Mouse (Mus musculus) megakaryocyte progenitor cell, adult 5-6 weeks (primary cell): ENCODE measurements around the gene Taar7e. TPM values are rescaled to one million over a fixed set of nuclear protein-coding genes. Genes with fewer than 3 reads are reported as not detected.
"Not testable (repeated sequence)": the region's sequence is repeated elsewhere in the genome, so short reads cannot be mapped to it uniquely, and the experiment has no call there.

Experiments
- ATAC-seq: replicated peaks from 2 replicates; pipeline ENCODE4 v1.8.0; 2016; ENCODE audit warnings: mild to moderate bottlenecking, moderate TSS enrichment, inconsistent platforms; ENCODE audit not compliant: poor library complexity
- total RNA-seq, 2 experiments: library from RNA; stranded (forward) in 1 of 2; stranded (reverse) in 1 of 2; fragments of 157-497, 149-512 nt in 1 of 2; fragments of 200-1000 nt in 1 of 2; gene quantifications; 2 replicates each; pipeline versions ENCODE4 v1.2.3 to v1.2.4; 2015 to 2017

Gene Taar7e
- total RNA-seq (2015) (not detected in 2 replicates), total RNA-seq (2017) (not detected in 2 replicates)

DNA sequence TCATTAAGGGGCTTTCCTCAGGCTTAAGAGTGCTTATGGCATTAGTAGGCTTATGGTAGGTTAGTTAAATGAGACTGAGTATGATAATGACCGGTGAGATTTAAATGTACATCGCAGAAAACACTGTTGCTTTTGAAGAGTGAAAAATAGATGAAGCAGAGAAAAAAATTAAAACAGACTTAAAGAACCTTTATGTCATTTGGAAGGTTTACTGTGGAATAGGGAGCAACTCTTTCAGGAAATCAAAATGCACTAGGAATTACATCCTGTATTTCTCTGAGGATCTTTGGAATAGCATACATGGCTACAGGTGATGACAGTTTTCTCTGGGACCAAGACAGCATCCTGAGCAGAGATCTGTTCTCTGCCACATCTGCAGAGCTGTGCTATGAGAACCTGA is at the start of gene Taar7e:
Gene Taar7e (plus strand): TSS at position 301 of the 400 bp plus-strand sequence.
- ATAC-seq = no peak

DNA sequence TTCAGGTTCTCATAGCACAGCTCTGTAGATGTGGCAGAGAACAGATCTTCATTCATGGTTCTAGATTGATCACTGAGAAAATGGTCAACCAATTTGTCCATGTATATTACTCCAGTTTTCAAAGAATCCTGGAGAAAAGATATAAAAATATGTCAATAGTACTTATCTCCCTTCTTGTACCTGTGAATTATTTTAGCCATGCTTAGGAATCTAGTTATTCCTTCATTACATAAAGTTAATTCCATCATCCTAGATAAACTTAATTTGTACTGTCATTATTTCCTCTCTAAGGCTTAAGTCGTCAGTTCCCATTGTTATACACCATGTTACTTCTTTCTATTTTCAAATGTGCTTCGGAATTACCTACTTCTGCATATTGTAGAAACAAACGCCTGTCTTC is 44.0 kb upstream of the Taar7e start, which contains the start of gene Taar7a:
Gene Taar7a (minus strand): TSS at position 101 of the 400 bp plus-strand sequence.
- ATAC-seq = no peak

DNA sequence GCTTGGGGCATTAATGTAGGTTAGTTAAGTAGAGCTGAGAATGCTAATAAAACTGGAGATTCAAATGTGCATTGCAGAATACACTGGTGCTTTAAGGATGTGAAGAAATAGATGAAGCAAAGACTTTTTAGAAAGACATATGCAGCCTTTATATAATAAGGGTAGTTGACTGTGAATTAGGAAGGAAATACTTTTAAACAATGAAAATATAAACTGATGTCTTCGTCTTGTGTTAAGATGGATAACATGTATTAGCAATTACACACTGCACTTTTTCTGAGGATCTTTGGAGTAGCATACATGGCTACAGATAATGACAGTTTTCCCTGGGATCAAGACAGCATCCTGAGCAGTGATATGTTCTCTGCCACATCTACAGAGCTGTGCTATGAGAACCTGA is 37.8 kb upstream of the Taar7e start, which contains the start of gene Taar7b:
Gene Taar7b (plus strand): TSS at position 301 of the 400 bp plus-strand sequence.
- ATAC-seq = no peak

DNA sequence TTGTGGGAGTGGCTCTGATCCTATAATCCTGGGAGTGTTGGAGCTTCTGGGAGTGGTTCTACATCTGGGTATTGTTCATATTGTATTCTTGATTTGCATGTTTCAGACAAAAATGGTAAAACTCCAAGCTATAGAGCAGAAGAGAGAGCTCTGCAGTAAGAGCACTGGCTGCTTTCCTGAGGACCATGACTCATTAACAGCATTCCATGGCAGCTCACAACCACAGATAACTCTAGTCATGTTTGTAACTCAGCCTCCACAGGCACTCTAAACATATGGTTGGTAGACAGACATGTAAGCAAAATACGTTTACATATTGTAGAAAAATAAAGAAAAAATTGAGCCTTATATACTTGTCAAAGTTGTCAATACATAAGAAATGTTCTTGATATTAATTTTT is 31.0 kb upstream of the Taar7e start:
- ATAC-seq = no peak

DNA sequence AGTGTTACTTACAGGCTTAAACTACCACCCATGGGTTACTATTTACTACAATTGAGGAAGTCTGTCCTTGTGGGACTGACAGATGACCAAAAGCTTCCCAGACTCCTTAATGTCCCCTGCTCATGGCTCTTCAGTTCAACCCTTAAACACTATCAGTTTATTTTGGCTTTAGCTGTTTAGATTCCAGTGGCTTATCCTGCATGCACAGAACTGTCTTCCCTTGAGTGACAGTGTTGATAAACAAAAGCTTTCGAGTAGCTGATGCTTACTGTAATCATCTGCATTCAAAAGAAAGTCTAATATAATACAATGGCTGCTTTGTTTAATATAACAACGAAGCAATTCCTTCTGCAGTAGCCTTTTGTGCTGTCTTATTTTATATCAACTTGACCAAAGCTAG is 30.4 kb upstream of the Taar7e start:
- peak; percentile 90 for ATAC-seq

DNA sequence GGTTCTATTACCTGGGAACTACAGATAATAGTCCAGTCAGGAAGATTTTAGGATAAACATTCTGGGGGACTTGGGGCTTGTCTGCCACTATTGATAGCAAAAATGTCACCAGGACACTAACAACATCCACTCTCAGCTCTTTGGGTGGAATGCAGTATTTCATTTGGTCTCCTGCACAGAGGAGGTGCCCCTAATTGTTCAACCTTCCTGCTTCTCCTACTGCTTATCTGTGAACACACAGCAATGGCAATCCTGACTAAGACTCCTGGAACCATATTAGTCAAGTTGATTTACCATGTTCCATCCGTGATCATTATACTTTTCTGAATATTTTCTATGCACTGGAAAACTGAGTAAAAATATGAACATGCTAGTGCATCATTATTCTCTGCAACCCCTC is 29.3 kb upstream of the Taar7e start:
- no peak; the same call in 1 of the 2 replicates for ATAC-seq

DNA sequence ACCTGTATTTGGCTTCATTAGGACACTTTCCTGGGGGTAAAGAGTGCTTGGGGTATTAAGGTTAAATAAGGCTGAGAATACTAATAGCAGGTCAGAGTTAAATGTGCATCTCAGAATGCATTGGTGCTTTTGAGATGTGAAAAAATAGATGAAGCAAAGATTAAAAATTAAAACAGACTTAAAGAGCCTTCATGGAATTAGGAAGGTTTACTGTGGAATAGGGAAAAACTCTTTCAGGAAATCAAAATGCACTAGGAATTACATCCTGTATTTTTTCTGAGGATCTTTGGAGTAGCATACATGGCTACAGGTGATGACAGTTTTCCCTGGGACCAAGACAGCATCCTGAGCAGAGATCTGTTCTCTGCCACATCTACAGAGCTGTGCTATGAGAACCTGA is 10.5 kb upstream of the Taar7e start, which contains the start of gene Taar7d:
Gene Taar7d (plus strand): TSS at position 301 of the 400 bp plus-strand sequence.
- ATAC-seq = no peak

DNA sequence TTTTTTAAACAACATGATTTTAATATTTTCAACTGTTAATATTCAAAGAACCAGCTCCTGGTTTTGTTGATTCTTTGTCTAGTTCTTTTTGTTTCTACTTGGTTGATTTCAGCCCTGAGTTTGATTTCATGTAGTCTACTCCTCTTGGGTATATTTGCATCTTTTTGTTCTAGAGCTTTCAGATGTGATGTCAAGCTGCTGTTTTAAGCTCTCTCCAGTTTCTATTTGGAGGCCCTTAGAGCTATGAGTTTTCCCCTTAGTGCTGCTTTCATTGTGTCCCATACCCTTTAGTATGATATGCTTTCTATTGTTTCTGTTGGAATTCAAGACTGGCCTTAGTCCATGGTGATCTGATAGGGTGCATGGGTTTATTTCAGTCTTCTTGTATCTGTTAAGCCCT is 6.1 kb upstream of the Taar7e start:
- ATAC-seq = no peak

DNA sequence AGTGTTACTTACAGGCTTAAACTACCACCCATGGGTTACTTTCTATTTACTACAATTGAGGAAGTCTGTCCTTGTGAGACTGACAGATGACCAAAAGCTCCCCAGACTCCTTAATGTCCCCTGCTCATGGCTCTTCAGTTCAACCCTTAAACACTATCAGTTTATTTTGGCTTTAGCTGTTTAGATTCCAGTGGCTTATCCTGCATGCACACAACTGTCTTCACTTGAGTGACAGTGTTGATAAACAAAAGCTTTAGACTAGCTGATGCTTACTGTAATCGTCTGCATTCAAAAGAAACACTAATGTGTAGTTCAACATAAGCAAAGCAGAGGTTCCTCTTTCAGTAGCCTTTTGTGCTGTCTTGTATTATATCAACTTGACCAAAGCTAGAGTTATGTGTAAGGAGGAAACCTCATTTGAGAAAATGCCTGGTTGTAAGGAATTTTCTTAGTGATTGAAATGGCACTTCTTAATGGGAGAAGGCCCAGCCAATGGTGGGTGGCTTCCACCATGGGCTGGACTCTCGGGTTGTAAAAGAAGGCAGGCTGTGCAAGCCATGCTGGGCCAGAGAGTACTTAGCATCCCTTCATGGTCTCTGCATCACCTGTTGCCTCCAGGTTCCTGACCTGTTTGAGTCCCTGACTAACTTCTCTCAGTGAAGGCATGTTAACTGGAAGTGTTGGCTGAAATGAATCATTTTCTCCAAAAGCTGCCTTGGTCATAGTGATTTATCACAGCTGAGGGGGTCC is 2.9 kb downstream of the Taar7e start:
- ATAC-seq = peak; percentile 96

DNA sequence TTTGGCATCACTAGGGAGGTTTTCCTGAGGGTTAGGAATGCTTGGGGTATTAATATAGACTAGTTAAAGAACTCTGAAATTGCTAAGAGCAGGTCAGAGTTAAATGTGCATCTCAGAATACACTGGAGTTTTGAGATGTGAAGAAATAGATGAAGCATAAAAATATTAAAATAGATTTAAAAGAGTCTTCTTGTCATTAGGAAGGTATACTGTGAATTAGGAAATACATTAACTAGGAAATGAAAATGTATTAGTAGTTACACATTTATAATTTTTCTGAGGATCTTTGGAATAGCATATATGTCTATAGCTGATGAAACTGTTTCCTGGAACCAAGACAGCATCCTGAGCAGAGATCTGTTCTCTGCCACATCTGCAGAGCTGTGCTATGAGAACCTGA is 11.8 kb downstream of the Taar7e start, which contains the start of gene Taar7f:
Gene Taar7f (plus strand): TSS at position 301 of the 400 bp plus-strand sequence.
- no peak for ATAC-seq

DNA sequence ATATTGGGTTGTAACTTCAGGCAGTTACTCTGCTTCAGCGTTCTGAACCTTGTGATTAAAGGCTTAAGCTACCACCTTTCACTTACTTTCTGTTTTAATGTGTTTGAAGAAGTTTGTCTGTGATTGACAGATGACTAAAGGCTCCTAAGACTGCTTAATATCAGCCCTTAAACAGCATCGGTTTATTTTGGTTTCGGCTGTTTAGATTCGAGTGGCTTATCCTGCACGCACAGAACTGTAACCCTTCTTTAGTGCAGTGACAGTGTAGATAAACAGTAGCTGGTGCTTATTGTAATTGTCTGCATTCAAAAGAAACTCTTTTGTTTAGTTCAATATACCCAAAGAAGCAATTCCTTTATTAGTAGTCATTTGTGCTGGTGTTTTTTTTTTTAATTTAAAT is 14.6 kb downstream of the Taar7e start:
- ATAC-seq = peak; percentile 97

DNA sequence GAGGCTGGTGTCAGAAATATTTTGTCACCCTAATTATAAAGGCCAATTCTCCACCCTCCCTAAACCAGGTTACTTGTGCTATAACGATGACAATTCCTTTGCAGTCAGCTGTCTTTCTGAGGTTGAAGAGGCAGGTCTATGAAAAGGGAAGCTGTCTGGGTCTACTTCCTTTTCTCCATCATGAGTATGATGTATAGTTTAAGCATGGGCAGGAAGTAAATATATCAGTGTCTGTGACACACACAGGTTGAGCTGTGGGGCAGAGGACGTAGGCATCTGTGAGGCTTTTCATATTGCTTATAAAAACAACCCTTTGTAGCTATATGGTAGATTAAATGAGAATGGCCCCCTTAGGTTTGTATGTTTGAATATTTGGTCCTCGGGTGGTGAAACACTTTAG is 21.6 kb downstream of the Taar7e start:
- ATAC-seq = peak; percentile 61

DNA sequence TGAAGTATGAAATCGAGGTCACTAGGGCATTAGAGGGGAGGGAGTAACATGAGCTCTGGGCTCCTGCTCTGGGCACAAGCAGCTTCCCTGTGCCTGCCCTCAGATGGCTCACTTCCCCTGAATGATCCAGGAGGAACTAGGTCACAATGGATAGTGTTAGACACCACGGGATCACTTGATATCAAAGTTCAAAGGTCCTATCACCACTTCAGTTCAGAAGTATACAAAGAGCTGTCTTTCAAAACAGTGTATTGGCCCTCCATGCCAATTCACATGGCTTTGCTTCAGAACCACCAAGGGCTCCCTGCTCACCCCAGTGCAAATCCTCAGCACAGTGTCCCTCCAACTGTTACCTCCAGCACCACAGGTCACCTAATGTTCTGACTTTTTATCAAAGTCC is 37.3 kb downstream of the Taar7e start:
- not testable (repeated sequence) for ATAC-seq

DNA sequence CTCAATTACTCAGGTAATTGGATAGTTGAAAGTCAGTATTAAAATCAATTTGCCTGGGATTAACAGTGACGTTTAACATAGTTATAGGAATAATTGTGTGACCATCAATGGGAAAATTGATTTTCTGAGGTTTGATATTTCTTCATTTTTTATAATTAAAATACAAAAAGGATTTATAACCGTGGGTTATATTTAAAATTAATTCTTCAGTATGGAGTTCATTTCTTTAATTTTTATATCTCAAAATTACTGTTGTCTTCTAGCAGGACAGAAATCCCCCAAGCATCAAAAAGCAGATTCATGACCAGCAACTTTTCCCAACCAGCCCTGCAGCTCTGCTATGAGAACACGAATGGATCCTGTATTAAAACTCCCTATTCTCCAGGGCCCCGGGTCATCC is 38.8 kb downstream of the Taar7e start, which contains the start of gene Taar8a:
Gene Taar8a (plus strand): TSS at position 301 of the 400 bp plus-strand sequence.
- not testable (repeated sequence) for ATAC-seq

DNA sequence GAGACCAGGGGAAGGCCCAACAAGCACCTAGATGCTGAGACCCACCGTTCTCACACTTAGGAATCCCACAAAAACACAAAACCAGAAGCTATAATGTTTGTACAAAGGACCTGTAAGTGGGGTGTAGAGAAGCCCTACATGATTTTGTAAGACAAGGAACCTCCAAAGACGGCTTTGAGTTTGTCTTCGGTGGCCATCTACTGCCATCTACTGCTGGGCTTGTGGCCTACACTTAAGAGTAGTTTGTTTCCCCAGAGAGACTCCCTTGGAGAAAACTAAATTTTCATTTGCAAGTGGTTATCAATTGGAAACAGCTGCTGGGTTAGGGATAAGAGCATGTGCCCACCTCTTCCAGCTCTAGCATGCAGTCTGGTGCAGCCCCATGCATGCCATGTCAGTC is 42.8 kb downstream of the Taar7e start:
- peak; percentile 94 for ATAC-seq

DNA sequence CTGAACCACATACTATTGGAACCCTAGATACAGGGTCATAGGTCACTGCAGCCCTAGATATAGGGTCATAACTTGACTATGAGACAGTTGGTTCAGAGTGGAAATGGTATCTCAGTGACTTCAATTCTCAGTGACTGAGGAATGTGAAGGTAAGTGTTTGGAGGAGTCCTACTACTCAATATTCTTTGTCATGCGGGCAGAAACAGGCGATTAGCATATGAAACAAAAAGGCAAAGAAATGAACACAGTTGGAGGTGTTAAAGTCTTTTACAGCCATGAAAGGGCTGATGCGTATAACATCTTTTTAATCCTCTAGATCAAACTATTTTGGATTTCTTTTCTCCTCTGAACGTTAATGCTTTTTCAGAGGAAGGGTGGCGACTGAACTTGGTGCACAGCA is 48.5 kb downstream of the Taar7e start:
- ATAC-seq = no peak

DNA sequence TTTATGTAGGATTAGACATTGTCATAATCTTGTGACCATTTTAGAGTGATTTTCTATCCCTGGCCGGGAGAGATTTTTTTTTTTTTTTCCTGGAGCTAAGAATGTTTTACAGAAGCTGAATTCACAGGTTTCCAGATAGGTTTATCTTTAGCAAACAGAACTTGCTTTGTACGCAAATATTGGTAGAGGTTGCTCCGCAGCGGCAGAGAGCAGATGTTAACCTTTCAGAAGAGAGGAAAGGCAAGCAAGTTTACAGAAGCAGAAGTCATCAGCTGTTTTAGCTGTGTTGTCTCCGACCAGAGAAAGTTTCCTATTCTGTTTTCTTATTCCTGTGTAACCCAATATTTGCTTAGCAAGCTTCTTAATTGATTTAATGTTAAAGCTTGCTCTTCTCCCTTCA is 49.1 kb downstream of the Taar7e start:
- no peak for ATAC-seq

DNA sequence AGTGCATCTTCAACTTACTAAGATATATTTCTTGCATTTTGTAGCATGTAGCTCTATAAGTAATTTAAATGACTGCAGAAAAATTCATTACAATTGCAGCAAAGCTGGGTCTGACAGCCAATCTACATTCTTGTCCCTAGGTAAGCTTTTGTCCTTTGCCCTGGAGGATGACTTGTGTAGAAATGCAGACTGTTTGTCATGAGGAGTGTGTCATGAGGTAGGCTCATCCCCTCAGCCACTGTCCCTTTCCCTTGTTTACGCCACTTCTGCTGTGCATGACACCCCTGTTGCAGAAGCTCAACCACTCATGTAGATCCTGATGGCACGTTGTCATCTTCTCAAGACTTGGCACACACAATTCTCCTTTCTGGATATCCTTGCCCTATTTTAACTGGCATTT is 49.8 kb downstream of the Taar7e start:
- no peak for ATAC-seq
